Mouse (Mus musculus) urinary bladder, postnatal 0 days (tissue): Measurements from ENCODE around the gene Osmr. TPM values are rescaled to one million over a fixed set of nuclear protein-coding genes. Genes with fewer than 3 reads are reported as not detected.

Experiments used
- polyA plus RNA-seq: library from polyadenylated mRNA; unstranded; fragments of >200 nt; fragmentation: Nextera tagmentation; extraction: Ambion mirVana; gene quantifications from 2 replicates; pipeline ENCODE4 v1.2.1, GENCODE M21; 2015

The Osmr gene
- polyA plus RNA-seq = 10.9 and 12.2 TPM in 2 replicates

GRCm38 (mm10) chr15:6874601-6875019, at the start of gene Osmr:
Osmr (minus strand) TSS chr15:6874969.

Other genes starting within 250 kb of the Osmr start
- gene Rictor, start 166.6 kb downstream of the Osmr start, polyA plus RNA-seq = 18.1 and 18.4 TPM in 2 replicates
- 7.8 and 9.9 TPM in 2 replicates for gene Lifr, start 215.6 kb upstream of the Osmr start, polyA plus RNA-seq